Mouse (Mus musculus) G1E (cell line): ENCODE data around the gene Mest. TPM values are rescaled to one million over a fixed set of nuclear protein-coding genes. Genes with fewer than 3 reads are reported as not detected.

Experiments used
- ATAC-seq: 2 replicates; pipeline ENCODE4 v1.8.0; 2016; ENCODE audit warnings: mild to moderate bottlenecking; ENCODE audit not compliant: insufficient number of reproducible peaks, poor library complexity, low FRiP score, severe bottlenecking; ENCODE audit errors: extremely low read depth
- DNase-seq: peaks from one replicate; pipeline ENCODE4 v3.0.0; 2012; ENCODE audit warnings: low spot score
- H3K27me3 ChIP-seq: 2 replicates; pipeline ENCODE4 v1.6.1; 2012; ENCODE audit warnings: mild to moderate bottlenecking, low read length, inconsistent platforms; ENCODE audit not compliant: insufficient read depth
- H3K36me3 ChIP-seq: replicated peaks from 2 replicates; pipeline ENCODE3; 2012; ENCODE audit warnings: mild to moderate bottlenecking, inconsistent platforms
- H3K4me1 ChIP-seq: 2 replicates; pipeline ENCODE4 v1.6.1; 2012; ENCODE audit warnings: low read depth, low read length, inconsistent platforms, mixed read lengths; ENCODE audit not compliant: insufficient read depth
- H3K4me3 ChIP-seq: 2 replicates; pipeline ENCODE4 v1.5.1; 2012; ENCODE audit warnings: low read depth, mild to moderate bottlenecking, inconsistent platforms, low read length, moderate library complexity, mixed read lengths
- H3K9me3 ChIP-seq: replicated peaks from 2 replicates; pipeline ENCODE4 v1.6.1; 2012; ENCODE audit warnings: inconsistent platforms
- CTCF ChIP-seq: IDR thresholded peaks from 2 replicates; pipeline ENCODE4 v1.5.1; 2012; ENCODE audit warnings: low read depth, low read length, inconsistent platforms, mixed read lengths
- GATA1 ChIP-seq: IDR thresholded peaks from 2 replicates; pipeline ENCODE4 v1.6.1; 2012; ENCODE audit warnings: borderline replicate concordance, low read length, inconsistent platforms, mixed read lengths
- GATA2 ChIP-seq: IDR thresholded peaks from 2 replicates; pipeline ENCODE4 v1.6.1; 2012; ENCODE audit warnings: low read depth, low read length, inconsistent platforms, borderline replicate concordance
- POLR2AphosphoS5 ChIP-seq: IDR thresholded peaks from 2 replicates; pipeline ENCODE4 v1.6.1; 2012; ENCODE audit warnings: low read depth, low read length, inconsistent platforms; ENCODE audit not compliant: insufficient replicate concordance
- TAL1 ChIP-seq: conservative IDR thresholded peaks from 2 replicates; pipeline ENCODE4 v1.6.1; 2012; ENCODE audit warnings: low read depth, low read length, inconsistent platforms, mixed read lengths
- polyA plus RNA-seq: library from polyadenylated mRNA; stranded (reverse); fragments of >175 nt; gene quantifications from 2 replicates; pipeline ENCODE4 v1.2.3, GENCODE M21; 2012
- total RNA-seq, 2 experiments: library from RNA; stranded (forward) in 1 of 2; stranded (reverse) in 1 of 2; fragments of 200-1000 nt in 1 of 2; fragments of >200 nt in 1 of 2; fragmentation: Nextera tagmentation in 1 of 2; gene quantifications; 2 replicates each; pipeline ENCODE4 v1.2.3; 2014 to 2017

Mest gene
- total and polyA plus RNA-seq, 3 experiments = 0.49 to 0.57 TPM; not detected in 1

GRCm38 (mm10) chr6:30678482-30678881, 44.9 kb upstream of the Mest start:
- no peaks in the 10 kb centered on the region for H3K9me3 ChIP-seq
- ATAC-seq = no peak
- no peak overlapping the region for H3K4me3 ChIP-seq
- H3K4me1 ChIP-seq = peaks cover 12% of the 10 kb centered on the region
- TF ChIP-seq GATA2 = no peak
- no peak for TF ChIP-seq CTCF
- TF ChIP-seq POLR2AphosphoS5 = no peak
- TF ChIP-seq GATA1 = no peak
- no peak for TF ChIP-seq TAL1
- H3K36me3 ChIP-seq = peaks cover 22% of the 10 kb centered on the region
- no peaks in the 10 kb centered on the region for H3K27me3 ChIP-seq
- no peak for DNase-seq

- Histone ChIP-seq H3K27me3 (no peaks in the 10 kb centered on the region), H3K36me3 (peaks cover 22% of the 10 kb centered on the region), H3K4me1 (peaks cover 9% of the 10 kb centered on the region), H3K4me3 (no peak overlapping the region), H3K9me3 (no peaks in the 10 kb centered on the region)
- TF ChIP-seq GATA2 (no peak), GATA1 (no peak), TAL1 (no peak)
- no peak for DNase-seq
- no peak for ATAC-seq
These were observed 43.8 kb upstream of the Mest start for GRCm38 (mm10) chr6:30679567-30679966.

DNA sequence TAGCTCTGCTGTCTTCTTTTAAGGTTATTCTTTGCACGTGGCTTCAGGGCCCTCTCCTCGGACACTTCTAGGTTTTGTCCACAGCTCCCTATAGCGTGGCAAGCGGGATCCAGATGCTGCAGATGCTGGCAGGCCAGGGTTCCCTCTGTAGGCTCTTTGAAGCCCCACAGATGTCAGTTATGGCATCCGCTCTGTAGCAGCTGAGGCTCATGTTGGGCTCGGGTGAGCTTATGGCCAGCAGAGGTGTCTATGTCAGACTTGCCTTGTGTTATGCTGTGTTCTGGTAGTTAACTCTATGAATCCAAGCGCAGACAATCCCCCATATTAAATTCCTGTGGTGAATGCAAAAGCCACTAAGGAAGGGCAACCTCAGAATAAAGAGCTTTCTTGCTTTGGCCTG, 42.9 kb upstream of the Mest start:
- no peaks in the 10 kb centered on the region for H3K27me3 ChIP-seq
- TF ChIP-seq GATA1 (no peak), POLR2AphosphoS5 (no peak), GATA2 (no peak), CTCF (no peak), TAL1 (no peak)
- ATAC-seq = no peak
- H3K9me3 ChIP-seq = no peaks in the 10 kb centered on the region
- H3K4me3 ChIP-seq = no peak overlapping the region
- H3K36me3 ChIP-seq = peaks cover 20% of the 10 kb centered on the region
- H3K4me1 ChIP-seq = peaks cover 9% of the 10 kb centered on the region
- DNase-seq = no peak

GRCm38 (mm10) chr6:30681935-30682900, 41.1 kb upstream of the Mest start:
- Histone ChIP-seq H3K27me3 (no peaks in the 10 kb centered on the region), H3K4me1 (peaks cover 9% of the 10 kb centered on the region), H3K4me3 (no peak overlapping the region; the same call in 1 of the 2 replicates), H3K9me3 (no peaks in the 10 kb centered on the region), H3K36me3 (peaks cover 19% of the 10 kb centered on the region)
- no peak for DNase-seq
- no peak for TF ChIP-seq GATA2
- TF ChIP-seq GATA1 = no peak
- no peak for TF ChIP-seq CTCF
- TF ChIP-seq POLR2AphosphoS5 = no peak
- no peak for TF ChIP-seq TAL1
- ATAC-seq = no peak; the same call in 1 of the 2 replicates

DNA sequence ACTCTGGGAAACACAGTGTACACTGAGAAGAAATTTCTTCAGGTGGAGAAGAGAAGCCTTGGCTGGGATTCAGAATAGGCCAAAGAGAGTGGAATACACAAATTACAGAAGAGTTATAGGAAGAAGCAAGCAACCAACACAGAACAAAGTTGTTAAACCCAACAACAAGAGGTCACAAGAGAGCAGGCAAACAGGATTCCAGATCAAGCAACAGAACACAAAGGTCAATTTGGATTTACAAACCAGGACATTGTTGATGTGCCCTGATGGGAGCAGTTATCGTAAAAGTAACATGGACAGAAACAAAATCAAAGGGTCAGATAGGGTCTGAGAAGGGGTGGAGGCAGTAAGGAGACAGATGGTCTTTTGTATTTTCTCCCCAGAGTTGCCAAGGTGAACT, 38.8 kb upstream of the Mest start:
- Histone ChIP-seq H3K27me3 (no peaks in the 10 kb centered on the region), H3K9me3 (no peaks in the 10 kb centered on the region), H3K4me1 (peaks cover 9% of the 10 kb centered on the region), H3K36me3 (peaks cover 15% of the 10 kb centered on the region), H3K4me3 (no peak overlapping the region)
- no peak for TF ChIP-seq GATA2
- TF ChIP-seq GATA1 = no peak
- no peak for TF ChIP-seq CTCF
- TF ChIP-seq TAL1 = no peak
- TF ChIP-seq POLR2AphosphoS5 = no peak
- ATAC-seq (no peak), DNase-seq (no peak)

GRCm38 (mm10) chr6:30687198-30687597, 36.1 kb upstream of the Mest start:
- Histone ChIP-seq H3K27me3 (no peaks in the 10 kb centered on the region), H3K4me3 (no peak overlapping the region), H3K9me3 (no peaks in the 10 kb centered on the region), H3K36me3 (peaks cover 14% of the 10 kb centered on the region), H3K4me1 (peaks cover 9% of the 10 kb centered on the region)
- TF ChIP-seq GATA1 (no peak), GATA2 (no peak), POLR2AphosphoS5 (no peak), CTCF (no peak), TAL1 (no peak)
- ATAC-seq = no peak
- no peak for DNase-seq
